Mouse (Mus musculus) ovary, postnatal 14 days (tissue): Measurements from ENCODE around the gene Gm49425.
"Not testable (repeated sequence)": the region's sequence is repeated elsewhere in the genome, so short reads cannot be mapped to it uniquely, and the experiment has no call there.

Experiments used
- DNase-seq: peaks from one replicate; pipeline ENCODE4 v3.0.0; 2022; ENCODE audit warnings: low spot score

Gm49425 gene

GRCm38 (mm10) chr15:101517161-101517560, at the start of gene Gm49425:
TSS of gene Gm49425 (minus strand) at chr15:101517261.
- not testable (repeated sequence) for DNase-seq

GRCm38 (mm10) chr15:101562850-101563249, 45.8 kb upstream of the Gm49425 start, which contains the start of gene Krt90:
TSS of gene Krt90 (minus strand) at chr15:101562950.
- DNase-seq: no peak

GRCm38 (mm10) chr15:101558034-101558646, 41.1 kb upstream of the Gm49425 start:
- no peak for DNase-seq

- DNase-seq: no peak
These were observed 36.1 kb upstream of the Gm49425 start for GRCm38 (mm10) chr15:101553169-101553568.

GRCm38 (mm10) chr15:101552188-101552587, 35.1 kb upstream of the Gm49425 start:
- no peak for DNase-seq

- no peak for DNase-seq
These were observed 33.5 kb upstream of the Gm49425 start, which contains the start of gene Krt82 for GRCm38 (mm10) chr15:101550567-101550966. TSS of gene Krt82 (minus strand) at chr15:101550667.

- no peak for DNase-seq
These were observed 27.4 kb upstream of the Gm49425 start for GRCm38 (mm10) chr15:101544478-101544877.

GRCm38 (mm10) chr15:101542543-101542942, 25.5 kb upstream of the Gm49425 start:
- DNase-seq: no peak

- DNase-seq: no peak
These were observed 21.5 kb upstream of the Gm49425 start for GRCm38 (mm10) chr15:101538580-101538900.

GRCm38 (mm10) chr15:101537864-101538579, 21.0 kb upstream of the Gm49425 start:
- no peak for DNase-seq

GRCm38 (mm10) chr15:101536054-101536850, 19.2 kb upstream of the Gm49425 start:
- no peak for DNase-seq

GRCm38 (mm10) chr15:101532720-101533119, 15.7 kb upstream of the Gm49425 start, which contains the start of gene Krt84:
TSS of gene Krt84 (minus strand) at chr15:101532820.
- no peak for DNase-seq

GRCm38 (mm10) chr15:101522556-101523232, 5.6 kb upstream of the Gm49425 start:
- no peak for DNase-seq

- peak; percentile 68 for DNase-seq
These were observed 2.7 kb upstream of the Gm49425 start for GRCm38 (mm10) chr15:101519792-101520191.

GRCm38 (mm10) chr15:101508247-101508646, 8.8 kb downstream of the Gm49425 start:
- DNase-seq: no peak

- DNase-seq: no peak
These were observed 9.9 kb downstream of the Gm49425 start for GRCm38 (mm10) chr15:101506896-101507758.

- DNase-seq: no peak
These were observed 19.9 kb downstream of the Gm49425 start for GRCm38 (mm10) chr15:101497181-101497580.

GRCm38 (mm10) chr15:101495266-101495665, 21.8 kb downstream of the Gm49425 start:
- no peak for DNase-seq

- DNase-seq: no peak
These were observed 22.9 kb downstream of the Gm49425 start for GRCm38 (mm10) chr15:101494203-101494602.

GRCm38 (mm10) chr15:101493713-101494112, 23.3 kb downstream of the Gm49425 start:
- DNase-seq: no peak

GRCm38 (mm10) chr15:101492718-101493117, 24.3 kb downstream of the Gm49425 start:
- no peak for DNase-seq
